Mouse (Mus musculus): ENCODE measurements at regions not wholly inside any gene's neighbourhood (a gene's known extent, or its start where the extent isn't known, plus 50 kb on each side); places are given as distances from the start of the nearest gene placed in this dataset.
"Not testable (repeated sequence)": the region's sequence is repeated elsewhere in the genome, so short reads cannot be mapped to it uniquely, and the experiment has no call there.

- DNase-seq, result no peak
Measured at GRCm38 (mm10) chrX:92981141-92981540, 305.1 kb upstream of the Arx start.

GRCm38 (mm10) chrX:93002236-93002976, 283.8 kb upstream of the Arx start:
- DNase-seq, result no peak

GRCm38 (mm10) chrX:93006681-93007080, 279.6 kb upstream of the Arx start:
- no peak for DNase-seq

GRCm38 (mm10) chrX:93011578-93011977, 274.7 kb upstream of the Arx start:
- no peak for DNase-seq

GRCm38 (mm10) chrX:93016391-93016790, 269.9 kb upstream of the Arx start:
- no peak for DNase-seq

GRCm38 (mm10) chrX:93041096-93041495, 245.1 kb upstream of the Arx start:
- peak; percentile 1 for DNase-seq

- no peak for DNase-seq
Measured at GRCm38 (mm10) chrX:93042736-93043135, 243.5 kb upstream of the Arx start.

GRCm38 (mm10) chrX:93048967-93049754, 237.1 kb upstream of the Arx start:
- DNase-seq, result no peak

- no peak for DNase-seq
Measured at GRCm38 (mm10) chrX:93049755-93050143, 236.5 kb upstream of the Arx start.

GRCm38 (mm10) chrX:93059533-93059932, 226.7 kb upstream of the Arx start:
- DNase-seq, result no peak

- peak; percentile 11 for DNase-seq
Measured at GRCm38 (mm10) chrX:93068884-93069283, 217.4 kb upstream of the Arx start.

- peak; percentile 29 for DNase-seq
Measured at GRCm38 (mm10) chrX:93069569-93070289, 216.5 kb upstream of the Arx start.

- no peak for DNase-seq
Measured at GRCm38 (mm10) chrX:93070290-93070611, 216.0 kb upstream of the Arx start.

- DNase-seq, result no peak
Measured at GRCm38 (mm10) chrX:93088976-93089375, 197.3 kb upstream of the Arx start.

GRCm38 (mm10) chrX:93097551-93097950, 188.7 kb upstream of the Arx start:
- no peak for DNase-seq

- DNase-seq, result no peak
Measured at GRCm38 (mm10) chrX:93107930-93108567, 178.2 kb upstream of the Arx start.

- not testable (repeated sequence) for DNase-seq
Measured at GRCm38 (mm10) chrX:93154367-93154766, 131.9 kb upstream of the Arx start.

GRCm38 (mm10) chrX:93159105-93159504, 127.1 kb upstream of the Arx start:
- peak; percentile 3 for DNase-seq

- no peak for DNase-seq
Measured at GRCm38 (mm10) chrX:93160956-93161355, 125.3 kb upstream of the Arx start.
